Mouse (Mus musculus) adrenal gland, postnatal 10 days (tissue): ENCODE data around the gene Sat2. TPM values are rescaled to one million over a fixed set of nuclear protein-coding genes. Genes with fewer than 3 reads are reported as not detected.

ENCODE experiments used
- DNase-seq: peaks from one replicate; pipeline ENCODE4 v3.0.0; 2021; ENCODE audit warnings: mixed read lengths
- long read RNA-seq, 2 experiments: library from polyadenylated mRNA; stranded (forward); transcript quantifications; one replicate each; pipeline ENCODE4 v2.0.0; 2021
- total RNA-seq, 2 experiments: library from RNA; stranded (reverse); gene quantifications; 2 replicates each; pipeline ENCODE4 v1.2.3; 2021

The Sat2 gene
- total RNA-seq, result 10 to 100 TPM in 1 of 2 experiments, 1 to 10 TPM in 1; 9.2 to 10.1 TPM
- long read RNA-seq, experiment 1, transcript Sat2-201 (7 exons, 800 nt), result major isoform, 6 of 14 reads
- long read RNA-seq, experiment 1, partial matches to known transcripts, result 1 of 14 reads
- long read RNA-seq, experiment 1, other reads (novel, unspliced or antisense), result 5 of 14 reads
- long read RNA-seq, experiment 2, partial matches to known transcripts, result 3 of 15 reads
- long read RNA-seq, experiment 2, other reads (novel, unspliced or antisense), result 5 of 15 reads

- DNase-seq, result peak; percentile 74
Measured at GRCm38 (mm10) chr11:69621571-69622268, at the start of gene Sat2. Gene Sat2 (plus strand): TSS chr11:69622024.

GRCm38 (mm10) chr11:69575220-69575619 is 46.6 kb upstream of the Sat2 start:
- peak; percentile 21 for DNase-seq

- no peak for DNase-seq
Measured at GRCm38 (mm10) chr11:69576307-69576706, 45.5 kb upstream of the Sat2 start.

- DNase-seq, result no peak
Measured at GRCm38 (mm10) chr11:69578301-69578700, 43.5 kb upstream of the Sat2 start.

GRCm38 (mm10) chr11:69579128-69580017 is 42.5 kb upstream of the Sat2 start:
- DNase-seq, result peak; percentile 97

- peak; percentile 92 for DNase-seq
Measured at GRCm38 (mm10) chr11:69580091-69580514, 41.7 kb upstream of the Sat2 start, which contains the start of the genes Wrap53 and Trp53. Gene Wrap53 (minus strand): TSS chr11:69580255. Gene Trp53 (plus strand): TSS chr11:69580359.

- DNase-seq, result no peak
Measured at GRCm38 (mm10) chr11:69580572-69581146, 41.2 kb upstream of the Sat2 start.

GRCm38 (mm10) chr11:69581147-69581688 is 40.6 kb upstream of the Sat2 start:
- peak; percentile 94 for DNase-seq

- no peak for DNase-seq
Measured at GRCm38 (mm10) chr11:69581814-69582213, 40.0 kb upstream of the Sat2 start.

GRCm38 (mm10) chr11:69582230-69582805 is 39.5 kb upstream of the Sat2 start:
- DNase-seq, result no peak

GRCm38 (mm10) chr11:69584008-69584407 is 37.8 kb upstream of the Sat2 start:
- no peak for DNase-seq

GRCm38 (mm10) chr11:69584937-69585336 is 36.9 kb upstream of the Sat2 start:
- no peak for DNase-seq

GRCm38 (mm10) chr11:69585718-69586325 is 36.0 kb upstream of the Sat2 start:
- DNase-seq, result no peak

- no peak for DNase-seq
Measured at GRCm38 (mm10) chr11:69589207-69589834, 32.5 kb upstream of the Sat2 start.

- DNase-seq, result no peak
Measured at GRCm38 (mm10) chr11:69590622-69591021, 31.2 kb upstream of the Sat2 start.

- no peak for DNase-seq
Measured at GRCm38 (mm10) chr11:69591424-69591823, 30.4 kb upstream of the Sat2 start.

GRCm38 (mm10) chr11:69591899-69592637 is 29.8 kb upstream of the Sat2 start:
- DNase-seq, result no peak

- no peak for DNase-seq
Measured at GRCm38 (mm10) chr11:69592799-69593198, 29.0 kb upstream of the Sat2 start.

GRCm38 (mm10) chr11:69594853-69595252 is 27.0 kb upstream of the Sat2 start:
- no peak for DNase-seq

GRCm38 (mm10) chr11:69599436-69599835 is 22.4 kb upstream of the Sat2 start:
- DNase-seq, result no peak
